Mouse (Mus musculus) heart, adult 18-20 months (tissue): ENCODE measurements around the gene Zfp867. TPM values are rescaled to one million over a fixed set of nuclear protein-coding genes. Genes with fewer than 3 reads are reported as not detected.

Source experiments
- total RNA-seq, 2 experiments: library from RNA; stranded (reverse); gene quantifications; 2 replicates each; pipeline ENCODE4 v1.2.3; 2021

Zfp867 gene
- total RNA-seq, 2 experiments from 2014 or later = 2.5 to 3.2 TPM

Other genes with a start within 250 kb of the Zfp867 start
- 100 to 1,000 TPM; 261 to 267 TPM for gene Arf1, start 244.2 kb downstream of the Zfp867 start, total RNA-seq
- not detected for gene Wnt3a, start 181.7 kb downstream of the Zfp867 start, total RNA-seq
- gene Wnt9a, start 165.5 kb downstream of the Zfp867 start, total RNA-seq = 1 to 10 TPM; 3.8 to 4.2 TPM
- gene Prss38, start 96.8 kb downstream of the Zfp867 start, total RNA-seq = not detected
- 10 to 100 TPM; 11.1 to 12.0 TPM for gene Jmjd4, start 22.4 kb downstream of the Zfp867 start, total RNA-seq
- 10 to 100 TPM; 39.1 to 43.4 TPM for gene Snap47, start 21.3 kb downstream of the Zfp867 start, total RNA-seq
- gene Zkscan17, start 54.3 kb upstream of the Zfp867 start, total RNA-seq = 10 to 100 TPM; 12.5 to 14.2 TPM
- gene Nlrp3, start 69.1 kb upstream of the Zfp867 start, total RNA-seq = under 1 TPM; 0.31 to 0.47 TPM
- not detected for gene Olfr222, start 103.8 kb upstream of the Zfp867 start, total RNA-seq
- not detected for gene Olfr223, start 120.8 kb upstream of the Zfp867 start, total RNA-seq
- 100 to 1,000 TPM; 123 to 131 TPM for gene Mprip, start 188.8 kb upstream of the Zfp867 start, total RNA-seq